Mouse (Mus musculus) myocyte (in vitro differentiated cells): ENCODE results near the gene 4921536K21Rik.

Source experiments
- CEBPB ChIP-seq: IDR thresholded peaks from 2 replicates; pipeline ENCODE4 v1.6.1; 2011; ENCODE audit warnings: mild to moderate bottlenecking, moderate library complexity; ENCODE audit not compliant: poor library complexity, insufficient read depth, severe bottlenecking
- E2F4 ChIP-seq: IDR thresholded peaks from one replicate; pipeline ENCODE4 v1.6.1; 2011; ENCODE audit warnings: mild to moderate bottlenecking, control low read depth, moderate library complexity; ENCODE audit not compliant: insufficient read depth
- MYOD1 ChIP-seq, 3 experiments: IDR thresholded peaks; one replicate each; pipeline ENCODE4 v1.6.1; 2011; ENCODE audit warnings: control low read depth in 2 of 3, low read depth in 2 of 3, mild to moderate bottlenecking in 2 of 3, moderate library complexity in 1 of 3; ENCODE audit not compliant: insufficient read length in 2 of 3, control insufficient read depth in 1 of 3
- MYOG ChIP-seq, 3 experiments: IDR thresholded peaks; one replicate each; pipeline ENCODE4 v1.6.1; 2011; ENCODE audit warnings: control low read depth in 2 of 3, low read depth in 2 of 3, mild to moderate bottlenecking in 2 of 3; ENCODE audit not compliant: insufficient read length in 2 of 3, control insufficient read depth in 1 of 3, insufficient read depth in 1 of 3
- POLR2A ChIP-seq: IDR thresholded peaks from one replicate; pipeline ENCODE4 v1.6.1; 2011; ENCODE audit warnings: low read depth, mild to moderate bottlenecking, control low read depth, moderate library complexity; ENCODE audit not compliant: insufficient read length
- POLR2AphosphoS2 ChIP-seq: IDR thresholded peaks from one replicate; pipeline ENCODE4 v1.6.1; 2011; ENCODE audit warnings: low read depth, control low read depth; ENCODE audit not compliant: insufficient read length
- REST ChIP-seq: IDR thresholded peaks from one replicate; pipeline ENCODE4 v1.6.1; 2011; ENCODE audit warnings: mild to moderate bottlenecking, control low read depth, moderate library complexity; ENCODE audit not compliant: insufficient read depth, insufficient read length
- SRF ChIP-seq: IDR thresholded peaks from one replicate; pipeline ENCODE4 v1.6.1; 2011; ENCODE audit warnings: low read depth; ENCODE audit not compliant: control insufficient read depth, insufficient read length
- TCF3 ChIP-seq: IDR thresholded peaks from one replicate; pipeline ENCODE4 v1.6.1; 2011; ENCODE audit warnings: low read depth, control low read depth; ENCODE audit not compliant: insufficient read length
- USF1 ChIP-seq: IDR thresholded peaks from one replicate; pipeline ENCODE4 v1.6.1; 2011; ENCODE audit warnings: low read depth, mild to moderate bottlenecking, control low read depth, moderate library complexity

DNA sequence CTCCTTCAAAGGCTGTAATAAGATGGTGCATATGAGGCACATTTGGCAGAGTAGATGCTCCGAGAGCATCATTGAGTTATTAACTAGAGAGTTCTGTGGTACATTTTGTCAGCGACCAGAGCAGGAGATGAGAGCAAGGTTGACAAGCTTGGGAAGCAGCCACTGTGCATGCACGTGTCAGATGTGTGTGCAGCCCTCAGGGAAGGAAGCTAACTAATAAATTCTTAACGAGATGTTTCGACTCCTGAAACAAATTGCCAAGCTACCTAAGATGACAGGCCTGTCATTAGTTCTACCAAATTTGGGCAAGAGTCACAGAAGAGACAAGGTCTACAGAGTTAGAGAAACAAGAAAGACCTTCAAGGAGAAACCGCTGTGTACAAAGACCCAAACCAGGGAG, 30.6 kb downstream of the 4921536K21Rik start:
- no peak for TF ChIP-seq SRF
- no peak for TF ChIP-seq POLR2AphosphoS2
- no peak for TF ChIP-seq MYOD1 (IDR thresholded peaks at IDR 0.05; ENCODE audit: control insufficient read depth in 1 of 3, insufficient read length in 2 of 3, low read depth in 2 of 3)
- no peak for TF ChIP-seq POLR2A
- TF ChIP-seq CEBPB = no peak
- TF ChIP-seq USF1 = no peak
- TF ChIP-seq REST = no peak
- TF ChIP-seq TCF3 = no peak
- no peak for TF ChIP-seq E2F4
- no peak for TF ChIP-seq MYOG (IDR thresholded peaks at IDR 0.05; ENCODE audit: control insufficient read depth in 1 of 3, insufficient read depth in 1 of 3, insufficient read length in 2 of 3, low read depth in 2 of 3)
